Mouse (Mus musculus) forebrain, postnatal 0 days (tissue): ENCODE measurements around the gene Ttbk2. TPM values are rescaled to one million over a fixed set of nuclear protein-coding genes. Genes with fewer than 3 reads are reported as not detected.

Experiments used
- ATAC-seq: fragments of 200-750 bp; cut with Nextera tagmentation; 2 replicates; pipeline ENCODE4 v1.8.0; 2017; ENCODE audit warnings: mild to moderate bottlenecking, moderate library complexity
- DNase-seq: peaks from one replicate; pipeline ENCODE4 v3.0.0-alpha.2; 2015
- H3K27ac ChIP-seq: fragments of 300-500 bp; sonication (generic); 2 replicates; pipeline ENCODE4 v1.5.1; 2014; ENCODE audit warnings: low read depth, mild to moderate bottlenecking, antibody characterized with exemption, low read length, moderate library complexity, mixed read lengths
- H3K27me3 ChIP-seq: fragments of 300-500 bp; sonication (generic); 2 replicates; pipeline ENCODE4 v1.6.1; 2014; ENCODE audit warnings: mild to moderate bottlenecking, low read length, mixed read lengths; ENCODE audit not compliant: insufficient read depth
- H3K36me3 ChIP-seq: fragments of 300-500 bp; sonication (generic); 2 replicates; pipeline ENCODE4 v1.6.1; 2014; ENCODE audit warnings: mild to moderate bottlenecking, moderate library complexity; ENCODE audit not compliant: insufficient read depth
- H3K4me1 ChIP-seq: fragments of 300-500 bp; sonication (generic); 2 replicates; pipeline ENCODE4 v1.6.1; 2014; ENCODE audit warnings: antibody characterized with exemption; ENCODE audit not compliant: insufficient read depth
- H3K4me2 ChIP-seq: fragments of 300-500 bp; sonication (generic); 2 replicates; pipeline ENCODE4 v1.6.1; 2014; ENCODE audit warnings: low read depth, mild to moderate bottlenecking, moderate library complexity
- H3K4me3 ChIP-seq: fragments of 300-500 bp; sonication (generic); 2 replicates; pipeline ENCODE4 v1.5.1; 2014; ENCODE audit warnings: low read depth, low read length, mixed read lengths
- H3K9ac ChIP-seq: fragments of 300-500 bp; sonication (generic); 2 replicates; pipeline ENCODE4 v1.6.1; 2014; ENCODE audit warnings: mild to moderate bottlenecking
- H3K9me3 ChIP-seq: fragments of 300-500 bp; sonication (generic); 2 replicates; pipeline ENCODE4 v1.6.1; 2016; ENCODE audit warnings: low read length
- CTCF ChIP-seq: sonication (generic); IDR thresholded peaks from 2 replicates; pipeline ENCODE4 v1.5.1; 2016; ENCODE audit warnings: antibody characterized with exemption, control low read depth, low read depth
- WGBS: fragments of 180-500 bp; shearing (Covaris S2); extraction: QIAGEN DNeasy Blood & Tissue Kit; methylation state at CpG from one replicate; pipeline ENCODE4 v1.1.7; 2014; 5-methylcytosine and 5-hydroxymethylcytosine counted together
- polyA plus RNA-seq: library from polyadenylated mRNA; unstranded; fragments of >200 nt; fragmentation: Nextera tagmentation; extraction: Ambion mirVana; gene quantifications from 2 replicates; pipeline ENCODE4 v1.2.1, GENCODE M21; 2015
- total RNA-seq: library from RNA; depleted of rRNA; stranded (reverse); fragments of >200 nt; gene quantifications from 2 replicates; pipeline ENCODE4 v1.2.3, GENCODE M21; 2014

Ttbk2 gene
- total and polyA plus RNA-seq, 2 experiments from 2014 or later: 7.4 to 59.1 TPM

GRCm38 (mm10) chr2:120863389-120863788 lies 13.0 kb upstream of the Ttbk2 start:
- H3K4me1 ChIP-seq: no peaks in the 10 kb centered on the region
- no peak overlapping the region for H3K4me2 ChIP-seq
- H3K27ac ChIP-seq: no peak overlapping the region
- TF ChIP-seq CTCF: no peak
- no peak overlapping the region for H3K9ac ChIP-seq
- no peak for DNase-seq
- H3K4me3 ChIP-seq: no peak overlapping the region
- peaks cover 51% of the 10 kb centered on the region for H3K36me3 ChIP-seq
- 95% methylated on average over 1 of the region's 1 CpGs for WGBS
- no peak for ATAC-seq
- H3K9me3 ChIP-seq: no peaks in the 10 kb centered on the region
- H3K27me3 ChIP-seq: no peaks in the 10 kb centered on the region

DNA sequence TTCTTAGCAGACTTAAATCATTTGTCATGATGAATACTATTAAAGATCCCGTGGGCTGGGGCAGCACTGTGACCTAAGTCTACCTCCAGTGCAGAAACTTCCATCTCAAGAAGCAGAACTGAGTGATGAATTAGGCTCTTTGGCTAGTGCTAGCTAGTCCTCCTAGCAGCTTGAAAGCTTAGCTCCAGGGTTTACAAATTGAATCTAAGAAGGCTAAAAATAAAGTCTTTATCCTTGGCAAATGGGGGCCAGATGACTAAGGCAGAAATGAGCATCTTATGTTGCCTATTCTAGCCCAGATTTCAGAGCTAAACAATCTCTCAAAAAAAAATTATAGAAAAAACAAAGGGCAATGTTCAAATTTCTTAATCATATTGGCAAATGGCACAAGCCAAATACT lies 10.3 kb upstream of the Ttbk2 start:
- Histone ChIP-seq H3K4me3 (no peak overlapping the region), H3K27me3 (no peaks in the 10 kb centered on the region), H3K27ac (no peak overlapping the region), H3K9me3 (no peaks in the 10 kb centered on the region), H3K4me1 (no peaks in the 10 kb centered on the region), H3K36me3 (peaks cover 40% of the 10 kb centered on the region; the same call in 1 of the 2 replicates), H3K4me2 (no peak overlapping the region), H3K9ac (no peak overlapping the region)
- no peak for ATAC-seq
- DNase-seq: no peak
- 92% methylated on average over 1 of the region's 1 CpGs for WGBS
- TF ChIP-seq CTCF: no peak

GRCm38 (mm10) chr2:120858131-120858530 lies 7.7 kb upstream of the Ttbk2 start:
- ATAC-seq: no peak
- 84% methylated on average over 3 of the region's 3 CpGs for WGBS
- Histone ChIP-seq H3K27me3 (no peaks in the 10 kb centered on the region), H3K36me3 (peaks cover 17% of the 10 kb centered on the region; the same call in 1 of the 2 replicates), H3K27ac (no peak overlapping the region), H3K4me3 (no peak overlapping the region), H3K9me3 (no peaks in the 10 kb centered on the region), H3K4me2 (no peak overlapping the region), H3K9ac (no peak overlapping the region), H3K4me1 (no peaks in the 10 kb centered on the region)
- no peak for DNase-seq
- TF ChIP-seq CTCF: no peak

DNA sequence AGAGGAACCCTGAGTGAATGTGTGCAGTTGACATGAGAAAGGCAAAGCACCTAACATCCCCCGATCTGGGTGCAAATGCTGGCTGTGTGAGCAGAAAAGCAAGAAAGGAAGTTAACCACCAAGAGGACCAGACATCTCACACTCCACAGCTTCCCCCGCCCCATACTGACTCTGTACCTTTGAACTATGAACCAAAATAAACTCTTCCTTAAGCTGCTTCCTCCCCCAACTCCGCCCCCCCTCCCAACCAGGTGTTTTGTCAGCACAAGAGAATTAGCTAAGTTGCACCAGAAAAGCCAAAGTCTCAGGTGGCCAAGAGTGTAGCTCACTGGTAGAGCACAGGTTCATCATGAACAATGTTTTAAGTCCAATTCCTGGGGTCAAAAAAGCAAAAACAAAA lies 2.7 kb upstream of the Ttbk2 start:
- H3K9ac ChIP-seq: no peak overlapping the region
- TF ChIP-seq CTCF: no peak
- 93% methylated on average over 3 of the region's 3 CpGs for WGBS

GRCm38 (mm10) chr2:120852626-120853025 lies 2.2 kb upstream of the Ttbk2 start:
- Histone ChIP-seq H3K27ac (no peak overlapping the region), H3K27me3 (no peaks in the 10 kb centered on the region), H3K36me3 (no peaks in the 10 kb centered on the region), H3K4me1 (peaks cover 13% of the 10 kb centered on the region), H3K9me3 (no peaks in the 10 kb centered on the region), H3K4me3 (no peak overlapping the region), H3K4me2 (no peak overlapping the region), H3K9ac (no peak overlapping the region)
- ATAC-seq (no peak), DNase-seq (no peak)
- WGBS: 29% methylated on average over 1 of the region's 1 CpGs
- no peak for TF ChIP-seq CTCF

More for the DNA sequence above, 2.7 kb upstream of the Ttbk2 start:
- no peak overlapping the region for H3K4me3 ChIP-seq
- no peak overlapping the region for H3K27ac ChIP-seq
- peaks cover 8% of the 10 kb centered on the region for H3K4me1 ChIP-seq
- H3K36me3 ChIP-seq: no peaks in the 10 kb centered on the region
- no peak overlapping the region for H3K4me2 ChIP-seq
- no peaks in the 10 kb centered on the region for H3K9me3 ChIP-seq
- H3K27me3 ChIP-seq: no peaks in the 10 kb centered on the region
- no peak for DNase-seq
- no peak for ATAC-seq

DNA sequence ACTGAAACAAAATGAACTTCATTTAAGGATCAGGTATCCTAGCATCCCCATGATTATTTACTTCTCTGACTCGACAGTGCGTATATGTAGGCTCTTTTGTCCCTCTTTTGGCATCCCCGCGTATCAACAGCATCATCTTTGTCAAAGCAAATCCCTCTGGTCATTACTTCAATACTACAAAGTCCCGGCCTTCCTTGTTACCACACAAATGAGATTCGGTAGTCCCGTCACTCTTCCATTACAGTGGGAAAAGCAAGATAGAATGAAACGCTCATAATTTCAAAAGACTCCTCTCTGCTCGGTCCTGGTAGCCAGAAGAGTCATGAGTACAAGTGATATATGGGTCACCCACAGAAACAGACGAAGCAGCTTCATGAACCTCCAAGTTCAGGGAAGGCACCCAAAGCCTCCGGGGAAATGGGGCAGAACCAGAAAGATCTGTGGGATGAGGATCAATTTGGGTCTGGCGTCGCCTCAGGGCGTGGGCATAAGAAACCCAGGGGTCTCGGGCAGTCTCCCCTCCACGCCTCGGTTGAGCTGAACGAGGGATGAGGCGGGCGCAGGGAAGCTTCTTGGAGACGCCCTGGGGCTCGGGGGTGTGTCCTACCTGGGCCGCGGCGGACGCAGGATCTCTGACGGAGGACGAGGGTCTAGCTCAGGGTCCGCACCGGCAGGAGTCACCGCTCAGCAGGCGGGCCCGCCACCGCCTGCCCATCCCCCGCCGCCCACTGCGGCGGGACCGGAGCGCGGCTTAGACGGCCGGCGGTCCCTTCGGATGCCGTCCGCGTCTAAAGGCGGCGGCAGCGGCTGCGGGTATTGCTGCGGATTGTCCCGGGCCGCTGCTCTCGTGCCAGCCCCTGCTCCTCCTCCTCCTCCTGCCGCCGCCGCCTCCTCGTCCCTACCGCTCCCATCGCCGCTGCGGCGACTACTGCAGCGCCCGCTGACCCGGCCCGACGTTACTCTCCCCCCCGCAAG lies 668 bp downstream of the Ttbk2 start, which contains the start of gene Cdan1:
Gene Cdan1, minus strand, starts transcription at position 680 of the 975 bp plus-strand sequence.
- H3K9me3 ChIP-seq: no peaks in the 10 kb centered on the region
- DNase-seq (peak; percentile 58), ATAC-seq (peak; percentile 40)
- TF ChIP-seq CTCF: no peak
- H3K27me3 ChIP-seq: no peaks in the 10 kb centered on the region
- WGBS: 1% methylated on average over 60 of the region's 71 CpGs
- peak within 1 kb of the TSS; percentile 90 for H3K27ac ChIP-seq
- H3K4me1 ChIP-seq: peaks cover 14% of the 10 kb centered on the region
- H3K4me2 ChIP-seq: peak within 1 kb of the TSS; percentile 66
- peak within 1 kb of the TSS; percentile 85 for H3K9ac ChIP-seq
- peak within 1 kb of the TSS; percentile 94 for H3K4me3 ChIP-seq
- no peaks in the 10 kb centered on the region for H3K36me3 ChIP-seq

GRCm38 (mm10) chr2:120845280-120845679 lies 5.1 kb downstream of the Ttbk2 start:
- no peak overlapping the region for H3K27ac ChIP-seq
- no peaks in the 10 kb centered on the region for H3K27me3 ChIP-seq
- no peaks in the 10 kb centered on the region for H3K36me3 ChIP-seq
- ATAC-seq (no peak), DNase-seq (no peak)
- 100% methylated on average over 1 of the region's 1 CpGs for WGBS
- no peak overlapping the region for H3K9ac ChIP-seq
- no peak for TF ChIP-seq CTCF
- no peaks in the 10 kb centered on the region for H3K9me3 ChIP-seq
- no peak overlapping the region for H3K4me2 ChIP-seq
- no peak overlapping the region for H3K4me3 ChIP-seq
- H3K4me1 ChIP-seq: 0 out of 2 replicates have a peak, but pooled peaks cover 6% of the 10 kb centered on the region
